Mouse (Mus musculus) C3H10T1/2 (cell line): ENCODE results near the gene Ccdc65. TPM values are rescaled to one million over a fixed set of nuclear protein-coding genes. Genes with fewer than 3 reads are reported as not detected.

Experiments used
- polyA plus RNA-seq, 2 experiments: library from polyadenylated mRNA; unstranded; fragments of >200 nt; fragmentation: generic; extraction: Trizol; gene quantifications; one replicate each; pipeline ENCODE4 v1.2.1; 2012; ENCODE audit warnings: missing spikeins in 2 of 2

Gene Ccdc65
- polyA plus RNA-seq = 1 to 10 TPM in 1 of 2 experiments, under 1 TPM in 1; 0.59 to 4.3 TPM

GRCm38 (mm10) chr15:98707766-98708372 lies at the start of gene Ccdc65:
Ccdc65 (plus strand) TSS chr15:98708207.

GRCm38 (mm10) chr15:98662567-98663545 lies 45.2 kb upstream of the Ccdc65 start, which contains the start of gene Ddx23:
Ddx23 (minus strand) TSS chr15:98662894.

DNA sequence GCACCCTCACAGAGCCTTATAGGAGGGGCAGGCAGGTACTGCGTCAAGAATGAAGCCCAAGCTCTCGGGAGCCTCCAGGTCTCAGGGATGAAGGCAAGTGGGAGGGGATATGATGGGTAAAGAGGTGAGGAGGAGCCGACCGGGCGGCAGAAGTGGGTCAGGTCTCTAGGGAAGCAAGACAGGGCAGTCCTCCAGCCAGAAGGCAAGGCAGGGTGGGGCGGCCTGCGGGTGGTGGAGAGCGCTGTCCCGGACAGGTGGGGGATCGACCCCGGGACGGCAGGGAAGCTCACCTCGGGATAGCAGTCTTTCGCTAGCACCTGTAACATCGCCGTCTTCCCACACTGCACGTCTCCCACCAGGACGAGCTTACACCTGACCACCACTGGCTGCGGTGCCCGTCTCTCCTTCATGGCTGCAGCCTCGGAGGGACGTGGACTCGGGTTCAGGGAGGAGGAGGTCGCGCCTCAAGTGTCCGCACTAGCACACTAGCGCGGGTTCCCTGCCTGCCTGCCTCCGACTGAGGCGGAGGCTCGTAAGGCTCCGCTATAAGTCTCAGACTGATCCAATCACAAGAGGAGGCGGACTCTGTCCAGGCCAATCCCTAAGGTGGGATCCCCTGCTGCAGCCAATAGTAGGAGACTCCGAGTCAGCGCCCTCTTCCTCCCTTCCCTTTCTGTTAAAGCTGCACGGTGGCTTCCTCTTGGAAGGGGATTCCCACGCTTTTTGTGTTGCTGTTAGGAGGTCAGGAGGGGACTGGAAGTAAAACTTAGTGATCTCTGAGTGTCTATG lies 30.9 kb upstream of the Ccdc65 start, which contains the start of gene Rnd1:
Gene Rnd1 (minus strand): TSS at position 522 of the 789 bp plus-strand sequence.

DNA sequence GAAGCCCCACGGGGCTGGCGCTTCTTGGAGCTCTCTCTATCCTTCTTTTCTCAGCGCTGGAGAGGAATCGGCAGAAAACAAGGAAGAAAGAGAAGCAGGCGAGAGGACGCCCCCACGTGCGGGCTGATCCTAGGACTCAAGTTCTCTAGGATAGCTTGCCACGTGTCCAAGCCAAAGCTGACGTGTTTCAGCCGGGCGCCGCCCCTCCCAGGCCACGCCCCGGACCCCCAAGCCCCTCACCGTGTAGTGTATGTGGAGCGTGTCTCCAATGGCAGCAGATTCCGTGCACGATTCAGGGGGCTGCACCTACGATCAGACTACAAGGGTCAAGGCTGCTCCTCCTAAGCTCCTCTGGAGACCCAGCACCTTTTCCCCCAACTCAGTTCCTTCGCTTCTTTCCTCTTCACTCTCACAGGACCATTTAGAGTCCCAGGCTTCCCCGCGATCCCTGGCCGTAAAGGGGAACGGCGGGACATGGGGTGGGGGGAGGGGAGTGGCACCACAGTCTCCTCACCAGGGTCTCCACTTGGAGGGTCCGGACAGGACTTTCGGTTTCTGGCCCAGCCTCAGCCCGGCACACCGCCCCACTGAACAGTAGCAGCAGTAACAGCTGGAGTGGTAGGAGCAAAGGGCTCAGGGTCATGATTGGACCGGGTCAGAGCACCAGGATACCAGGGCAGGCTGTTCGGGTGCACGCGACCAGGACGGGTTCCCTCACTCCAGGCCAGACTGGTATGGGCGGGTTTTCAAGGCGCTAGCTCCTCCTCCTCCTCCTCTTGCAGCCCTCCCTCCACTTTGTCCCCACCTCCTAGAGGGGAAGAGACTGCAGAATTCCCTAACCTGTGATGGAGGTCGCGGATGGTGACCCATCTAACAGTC lies 19.7 kb downstream of the Ccdc65 start, which contains the start of gene Fkbp11:
Gene Fkbp11 (minus strand): TSS at position 756 of the 879 bp plus-strand sequence.

DNA sequence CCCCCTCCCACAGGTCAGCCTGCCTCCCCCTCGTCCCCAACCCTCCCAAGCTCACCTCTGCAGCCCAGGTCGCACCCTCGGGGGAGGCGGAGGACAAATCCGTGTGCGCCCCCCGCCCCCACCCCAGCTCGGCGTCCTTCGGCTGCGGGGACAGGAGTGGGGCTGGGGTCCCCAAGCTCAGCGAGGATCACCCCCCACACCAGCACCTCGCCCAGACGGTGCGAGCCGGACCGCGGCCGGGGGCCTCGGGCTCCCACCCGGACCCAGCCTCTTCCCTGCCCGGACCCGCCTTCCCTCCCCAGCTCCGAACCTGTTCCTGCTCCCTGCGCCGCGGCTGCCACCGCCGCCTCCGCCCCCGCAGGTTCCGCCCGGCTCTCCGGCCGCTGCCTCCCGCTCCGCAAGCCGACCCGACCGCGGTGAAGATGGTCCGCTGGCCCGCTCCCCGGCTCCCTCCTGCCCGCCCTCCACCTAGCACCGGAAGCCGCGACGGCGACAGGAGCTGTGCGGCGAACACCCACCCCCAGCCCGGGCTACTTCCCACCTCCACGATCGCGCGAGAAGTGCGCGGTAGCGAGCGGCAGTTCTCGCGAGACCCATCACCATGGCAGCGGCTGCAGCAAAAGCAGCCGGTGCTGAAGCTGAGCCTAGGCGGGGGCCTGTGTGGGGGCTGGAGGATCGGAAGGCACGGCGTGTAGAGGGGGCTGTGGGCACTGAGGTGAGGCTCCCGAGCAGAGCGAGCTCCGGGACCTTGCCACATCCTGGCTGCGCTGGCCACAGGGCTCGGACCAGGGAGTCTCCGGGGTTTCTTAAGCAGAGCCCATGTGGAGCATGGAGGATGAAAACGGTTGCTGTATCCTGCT lies 54.9 kb downstream of the Ccdc65 start, which contains the start of gene Arf3:
Gene Arf3 (minus strand): TSS at position 545 of the 860 bp plus-strand sequence.

Other genes with a start within 250 kb of the Ccdc65 start
- not detected for gene OR5BS1P, start 238.3 kb upstream of the Ccdc65 start, polyA plus RNA-seq
- not detected for gene Lalba, start 225.5 kb upstream of the Ccdc65 start, polyA plus RNA-seq
- gene Olfr279, start 215.8 kb upstream of the Ccdc65 start, polyA plus RNA-seq = not detected
- gene Kansl2, start 173.9 kb upstream of the Ccdc65 start, polyA plus RNA-seq = 10 to 100 TPM; 32.2 to 58.9 TPM
- gene Ccnt1, start 137.3 kb upstream of the Ccdc65 start, polyA plus RNA-seq = 10 to 100 TPM in 1 of 2 experiments, 1 to 10 TPM in 1; 2.5 to 12.9 TPM
- gene 4930415O20Rik, start 137.2 kb upstream of the Ccdc65 start, polyA plus RNA-seq = under 1 TPM in 1 of 2 experiments, not detected in 1; 0.20 TPM
- 10 to 100 TPM in 1 of 2 experiments, 1 to 10 TPM in 1; 7.2 to 50.2 TPM for gene Adcy6, start 98.1 kb upstream of the Ccdc65 start, polyA plus RNA-seq
- gene Cacnb3, start 77.4 kb upstream of the Ccdc65 start, polyA plus RNA-seq = 100 to 1,000 TPM in 1 of 2 experiments, 10 to 100 TPM in 1; 85.9 to 108 TPM
- 10 to 100 TPM; 22.9 to 83.0 TPM for gene Ddx23, start 45.3 kb upstream of the Ccdc65 start, polyA plus RNA-seq
- 10 to 100 TPM in 1 of 2 experiments, 1 to 10 TPM in 1; 9.0 to 10.5 TPM for gene Rnd1, start 30.7 kb upstream of the Ccdc65 start, polyA plus RNA-seq
- gene Fkbp11, start 20.0 kb downstream of the Ccdc65 start, polyA plus RNA-seq = 100 to 1,000 TPM; 121 to 127 TPM
- 100 to 1,000 TPM in 1 of 2 experiments, 10 to 100 TPM in 1; 39.1 to 104 TPM for gene Arf3, start 55.0 kb downstream of the Ccdc65 start, polyA plus RNA-seq
- gene Wnt10b, start 69.9 kb downstream of the Ccdc65 start, polyA plus RNA-seq = 1 to 10 TPM in 1 of 2 experiments, under 1 TPM in 1; 0.04 to 1.3 TPM
- gene Wnt1, start 81.7 kb downstream of the Ccdc65 start, polyA plus RNA-seq = under 1 TPM; 0.01 to 0.04 TPM
- gene Ddn, start 101.3 kb downstream of the Ccdc65 start, polyA plus RNA-seq = under 1 TPM; 0.01 to 0.15 TPM
- gene Prkag1, start 123.3 kb downstream of the Ccdc65 start, polyA plus RNA-seq = 100 to 1,000 TPM in 1 of 2 experiments, 10 to 100 TPM in 1; 90.5 to 115 TPM
- gene Kmt2d, start 163.0 kb downstream of the Ccdc65 start, polyA plus RNA-seq = 10 to 100 TPM in 1 of 2 experiments, 1 to 10 TPM in 1; 1.5 to 24.2 TPM
- gene Rhebl1, start 186.3 kb downstream of the Ccdc65 start, polyA plus RNA-seq = 1 to 10 TPM; 6.0 to 7.9 TPM
- under 1 TPM in 1 of 2 experiments, not detected in 1; 0.04 TPM for gene Dhh, start 190.3 kb downstream of the Ccdc65 start, polyA plus RNA-seq
- gene Lmbr1l, start 210.0 kb downstream of the Ccdc65 start, polyA plus RNA-seq = 10 to 100 TPM in 1 of 2 experiments, 1 to 10 TPM in 1; 6.6 to 38.9 TPM
- gene Tuba1b, start 226.4 kb downstream of the Ccdc65 start, polyA plus RNA-seq = 1,000 to 10,000 TPM; 2,359 to 4,763 TPM
- gene Gm49450, start 245.3 kb downstream of the Ccdc65 start, polyA plus RNA-seq = under 1 TPM in 1 of 2 experiments, not detected in 1; 0.13 TPM
- 1,000 to 10,000 TPM; 1,679 to 1,913 TPM for gene Tuba1a, start 245.5 kb downstream of the Ccdc65 start, polyA plus RNA-seq